Mouse (Mus musculus) frontal cortex, postnatal 36 days (tissue): Measurements from ENCODE around the gene Efemp2.
"Not testable (repeated sequence)": the region's sequence is repeated elsewhere in the genome, so short reads cannot be mapped to it uniquely, and the experiment has no call there.

ENCODE experiments used
- DNase-seq, 2 experiments: peaks; one replicate each; pipeline ENCODE4 v3.0.0; 2022; ENCODE audit warnings: low spot score in 2 of 2

Efemp2 gene

DNA sequence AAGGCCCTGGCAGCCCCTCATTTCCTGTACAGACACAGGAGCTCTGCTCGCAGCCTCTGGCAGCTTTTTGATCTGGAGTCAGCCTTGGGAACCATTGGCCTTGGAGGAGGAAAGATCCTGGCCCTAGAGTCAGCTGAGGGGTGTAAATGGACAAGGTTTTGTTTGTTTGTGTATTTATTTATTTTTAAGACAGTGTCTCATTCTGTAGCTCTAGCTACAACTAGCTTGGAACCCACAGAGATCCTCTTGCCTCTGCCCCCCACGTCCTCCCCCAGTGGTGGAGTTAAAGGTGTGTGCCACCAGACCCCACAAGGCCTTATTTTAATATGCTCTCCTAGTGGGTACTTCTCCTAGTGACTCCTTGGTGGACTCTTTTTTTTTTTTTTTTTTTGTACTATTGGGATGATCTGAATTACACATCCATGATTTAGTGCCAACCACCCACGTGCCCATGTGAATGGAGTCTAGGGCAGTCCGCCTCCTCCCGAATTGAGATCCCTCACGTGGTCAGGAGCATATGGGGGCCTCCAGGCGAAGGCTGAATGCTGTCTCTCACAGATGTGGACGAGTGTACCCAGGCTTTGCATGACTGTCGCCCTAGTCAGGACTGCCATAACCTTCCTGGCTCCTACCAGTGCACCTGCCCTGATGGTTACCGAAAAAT lies 3.4 kb downstream of the Efemp2 start:
- DNase-seq, result peak in 1 of 2 experiments; percentile 66

DNA sequence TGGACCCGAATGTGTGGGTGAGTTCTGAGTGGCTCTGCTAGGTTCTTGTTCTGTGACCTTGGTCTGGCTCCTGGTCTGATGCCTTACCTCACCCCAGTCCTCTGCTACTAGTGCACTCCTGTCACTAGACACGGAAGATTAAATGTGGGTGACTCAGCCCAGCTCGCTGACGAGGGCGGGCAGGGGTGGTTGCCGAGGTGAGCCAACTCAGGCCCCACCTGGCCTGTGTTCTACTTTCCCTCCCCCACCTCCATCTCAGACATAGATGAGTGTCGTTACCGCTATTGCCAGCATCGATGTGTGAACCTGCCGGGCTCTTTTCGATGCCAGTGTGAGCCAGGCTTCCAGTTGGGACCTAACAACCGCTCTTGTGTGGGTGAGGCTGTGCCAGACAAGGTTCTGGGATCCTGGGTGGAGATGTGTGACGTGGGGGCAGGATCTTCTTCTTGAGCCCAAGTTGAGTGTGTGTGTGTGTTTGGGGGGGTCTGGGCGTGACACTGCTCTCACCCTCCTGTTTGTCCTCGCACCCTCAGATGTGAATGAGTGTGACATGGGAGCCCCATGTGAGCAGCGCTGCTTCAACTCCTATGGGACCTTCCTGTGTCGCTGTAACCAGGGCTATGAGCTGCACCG lies 4.0 kb downstream of the Efemp2 start:
- no peak for DNase-seq

DNA sequence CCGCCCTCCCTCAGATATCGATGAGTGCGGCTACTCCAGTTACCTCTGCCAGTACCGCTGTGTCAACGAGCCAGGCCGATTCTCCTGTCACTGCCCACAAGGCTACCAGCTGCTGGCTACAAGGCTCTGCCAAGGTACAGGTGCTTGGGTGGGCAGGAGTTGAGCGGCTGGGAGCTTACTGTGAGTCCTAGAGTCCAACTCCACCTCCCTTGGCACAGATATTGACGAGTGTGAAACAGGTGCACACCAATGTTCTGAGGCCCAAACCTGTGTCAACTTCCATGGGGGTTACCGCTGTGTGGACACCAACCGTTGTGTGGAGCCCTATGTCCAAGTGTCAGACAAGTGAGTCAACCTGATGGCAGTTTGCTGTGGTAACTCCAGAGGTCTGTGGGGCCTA lies 6.3 kb downstream of the Efemp2 start:
- no peak for DNase-seq

DNA sequence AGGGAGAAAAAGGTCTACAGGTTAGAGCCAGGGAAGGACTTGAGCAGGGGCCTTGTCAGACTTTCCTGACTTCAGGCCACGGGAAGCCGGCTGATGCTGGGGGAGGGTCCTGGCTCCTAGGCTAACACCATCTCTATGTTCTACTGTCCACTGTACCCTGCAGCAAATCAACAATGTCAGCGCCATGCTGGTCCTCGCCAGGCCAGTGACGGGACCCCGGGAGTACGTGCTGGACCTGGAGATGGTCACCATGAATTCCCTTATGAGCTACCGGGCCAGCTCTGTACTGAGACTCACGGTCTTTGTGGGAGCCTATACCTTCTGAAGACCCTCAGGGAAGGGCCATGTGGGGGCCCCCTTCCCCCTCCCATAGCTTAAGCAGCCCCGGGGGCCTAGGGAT lies 7.6 kb downstream of the Efemp2 start:
- no peak for DNase-seq

DNA sequence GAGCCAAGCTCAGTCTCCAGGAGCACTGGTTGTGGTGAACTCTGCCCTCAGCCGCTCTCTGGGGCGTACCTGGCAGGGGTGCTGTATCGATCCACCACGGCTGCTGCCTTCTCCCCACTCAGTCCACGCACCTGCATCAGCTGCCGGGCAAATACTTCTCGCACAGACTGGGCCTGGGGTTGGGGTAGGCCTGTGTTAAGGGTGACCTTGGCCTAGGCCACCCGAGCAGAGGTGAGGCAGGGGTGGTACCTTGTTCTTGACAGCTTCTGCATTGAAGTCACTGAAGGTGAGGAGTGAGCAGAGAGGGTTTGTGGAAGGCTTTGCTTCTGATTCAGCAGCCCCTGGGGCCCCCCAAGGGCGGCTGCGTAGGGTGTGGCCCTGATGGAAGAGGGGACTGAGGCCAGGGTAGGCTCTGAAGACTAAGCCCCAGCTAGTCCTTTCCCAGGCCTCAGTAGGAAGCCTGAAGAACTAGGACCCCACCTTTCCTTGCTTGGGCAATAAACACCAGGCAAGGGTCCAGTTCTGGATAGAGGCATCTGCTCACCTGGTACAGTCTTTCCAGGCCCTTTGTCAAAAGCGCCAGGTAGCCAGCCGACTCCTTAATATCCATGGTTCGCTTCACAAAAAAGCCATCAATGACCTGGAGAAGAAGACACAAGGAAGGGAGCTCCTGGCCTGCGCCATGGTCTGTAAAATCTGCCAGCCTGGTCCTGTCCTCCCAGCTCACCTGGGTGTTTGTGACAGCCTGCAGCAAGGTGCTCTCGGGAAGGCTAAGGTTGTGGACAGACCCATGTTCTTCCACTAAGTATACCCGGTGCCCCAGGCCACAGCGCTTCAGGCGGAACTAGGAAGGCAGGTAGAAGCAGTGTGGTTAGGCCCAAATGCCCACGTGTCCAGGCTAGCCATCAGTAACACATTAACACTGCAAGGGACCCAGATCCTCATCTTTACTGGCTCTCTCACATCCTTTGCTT lies 9.9 kb downstream of the Efemp2 start:
- DNase-seq, result no peak

DNA sequence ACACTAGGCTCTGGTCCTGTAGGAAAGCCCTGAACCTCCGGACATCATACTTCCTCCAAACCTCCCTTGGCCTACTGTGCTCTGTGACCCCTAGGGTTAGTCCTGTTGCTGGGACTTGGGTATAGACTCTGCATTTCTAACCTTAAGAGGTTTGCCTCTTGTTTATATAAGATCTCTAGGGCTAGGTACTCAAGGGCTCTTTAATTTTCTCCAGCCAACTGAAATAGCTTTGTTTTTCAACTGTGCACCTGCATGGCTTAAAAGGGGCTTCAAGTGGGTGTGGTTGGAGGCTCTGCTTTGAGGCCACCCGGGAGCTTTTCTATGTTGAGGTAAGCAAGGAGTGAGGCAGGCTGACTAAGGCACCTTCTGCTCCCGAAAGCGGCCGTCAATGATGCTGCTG lies 10.7 kb downstream of the Efemp2 start:
- no peak for DNase-seq

DNA sequence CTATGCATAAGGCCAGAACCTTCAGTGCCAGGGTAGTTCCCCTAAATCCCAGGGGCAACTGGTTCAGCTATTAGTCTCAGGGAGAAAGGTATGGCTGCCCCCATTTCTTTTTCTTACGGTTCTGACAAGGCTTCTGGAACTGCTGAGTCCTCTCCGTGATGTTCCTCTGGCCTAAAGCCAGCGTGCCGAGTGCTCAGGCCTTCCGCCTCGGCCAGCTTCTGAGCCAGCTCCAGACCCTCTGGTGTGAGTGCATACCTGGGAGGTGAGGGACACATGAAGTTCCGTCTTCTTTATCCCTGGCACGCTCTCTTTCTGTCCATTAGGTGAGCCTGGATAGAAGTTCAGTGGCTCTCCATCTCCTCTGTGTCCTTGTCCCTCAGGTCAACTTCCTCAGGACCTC lies 11.6 kb downstream of the Efemp2 start:
- DNase-seq, result no peak

DNA sequence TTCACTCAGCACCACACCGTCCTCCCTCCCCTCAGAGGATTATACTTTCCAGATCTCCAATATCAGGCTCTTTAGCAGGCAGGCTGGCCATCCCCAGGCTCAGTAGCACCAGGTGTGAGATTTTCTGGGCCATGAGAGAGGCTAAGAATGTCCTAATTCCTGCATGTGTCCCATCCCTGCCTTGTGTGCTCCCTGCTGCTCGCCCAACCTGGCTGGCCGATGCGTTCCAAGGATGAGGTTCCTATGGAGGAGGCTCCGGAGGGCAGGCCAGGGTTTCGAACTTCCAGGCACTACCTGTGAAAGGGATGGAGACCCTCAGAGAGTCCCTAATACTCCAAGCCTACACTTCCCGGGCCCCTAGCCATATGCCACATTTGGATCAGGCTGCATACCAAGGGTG lies 12.1 kb downstream of the Efemp2 start:
- no peak for DNase-seq

DNA sequence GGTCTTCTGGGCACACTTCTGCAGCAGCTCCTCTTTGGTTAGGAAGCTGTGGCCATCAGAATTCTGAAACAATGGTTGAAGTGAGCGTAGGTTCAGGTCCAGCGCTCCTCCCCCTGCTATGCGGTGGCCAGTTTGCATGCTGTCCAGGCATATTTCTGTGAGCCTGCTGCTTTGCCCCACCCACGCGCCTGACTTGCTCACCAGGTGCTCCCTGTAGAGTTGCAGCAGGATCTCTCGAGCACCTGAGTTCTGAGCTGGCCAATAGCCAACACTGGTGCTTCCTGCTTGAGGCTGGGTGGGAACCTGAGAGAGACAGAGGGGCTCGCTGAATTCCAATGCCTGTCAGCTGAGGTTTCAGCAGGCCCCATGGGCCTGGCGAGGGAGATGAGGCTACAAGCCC lies 12.5 kb downstream of the Efemp2 start:
- no peak for DNase-seq

DNA sequence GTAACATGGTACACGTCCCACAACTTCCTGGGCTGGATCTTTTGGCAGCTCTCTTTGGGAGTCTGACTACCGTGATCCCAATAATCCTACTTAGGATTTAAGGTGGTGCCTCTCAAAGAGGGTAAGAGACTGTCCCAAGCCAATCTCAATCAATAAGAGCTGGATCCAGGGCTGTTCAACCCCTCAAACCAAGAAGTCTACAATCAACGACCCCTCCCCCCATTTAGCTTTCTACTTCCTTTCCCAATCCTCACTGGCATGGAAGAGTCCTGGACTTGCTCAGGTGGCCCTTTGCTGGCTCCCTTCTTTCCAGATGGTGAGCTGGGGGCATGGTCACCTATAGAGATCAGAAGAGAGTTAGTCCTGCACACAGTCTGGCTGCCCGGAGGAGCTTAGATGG lies 13.0 kb downstream of the Efemp2 start:
- DNase-seq, result no peak

DNA sequence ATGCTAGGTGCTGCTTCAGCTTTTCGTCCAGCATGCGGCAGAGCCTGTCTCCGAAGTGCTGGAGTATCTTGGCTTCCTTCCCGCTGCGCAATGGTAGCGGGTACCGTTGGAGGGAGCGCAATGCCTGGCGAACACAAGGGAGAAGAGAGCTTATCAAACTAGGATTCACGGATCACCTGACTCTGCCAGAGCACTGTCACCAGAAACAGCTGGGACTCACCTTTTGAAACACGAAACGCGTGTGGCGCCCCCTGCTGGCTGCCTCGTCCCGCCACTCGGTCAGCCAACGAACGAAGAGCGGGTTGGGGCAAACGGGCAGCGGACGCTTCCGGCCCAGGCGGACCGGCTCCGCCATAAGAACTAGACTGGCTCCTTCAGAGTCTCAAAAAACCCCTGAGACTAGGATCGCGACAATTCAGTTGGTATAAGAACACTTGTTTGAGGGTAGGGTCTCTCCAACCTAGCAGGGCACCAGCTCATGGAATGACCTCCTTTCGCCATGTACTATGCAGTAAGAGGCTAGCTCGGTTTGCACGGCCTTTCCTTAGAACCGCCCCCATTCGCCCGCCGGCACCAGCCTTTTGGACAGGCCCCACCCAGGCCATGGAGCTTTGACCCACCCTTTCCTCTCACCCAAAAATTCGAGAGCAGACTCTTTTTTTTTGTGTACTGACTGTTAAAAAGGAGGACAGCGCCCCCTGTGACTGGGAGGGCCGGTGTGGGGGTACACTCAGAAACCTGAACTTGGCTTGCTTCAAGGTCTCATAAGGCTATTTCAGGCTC lies 14.2 kb downstream of the Efemp2 start, which contains the start of gene Mus81:
Gene Mus81, minus strand, starts transcription at position 635 of the 783 bp plus-strand sequence.
- DNase-seq, result peak; percentile 93 to 95

DNA sequence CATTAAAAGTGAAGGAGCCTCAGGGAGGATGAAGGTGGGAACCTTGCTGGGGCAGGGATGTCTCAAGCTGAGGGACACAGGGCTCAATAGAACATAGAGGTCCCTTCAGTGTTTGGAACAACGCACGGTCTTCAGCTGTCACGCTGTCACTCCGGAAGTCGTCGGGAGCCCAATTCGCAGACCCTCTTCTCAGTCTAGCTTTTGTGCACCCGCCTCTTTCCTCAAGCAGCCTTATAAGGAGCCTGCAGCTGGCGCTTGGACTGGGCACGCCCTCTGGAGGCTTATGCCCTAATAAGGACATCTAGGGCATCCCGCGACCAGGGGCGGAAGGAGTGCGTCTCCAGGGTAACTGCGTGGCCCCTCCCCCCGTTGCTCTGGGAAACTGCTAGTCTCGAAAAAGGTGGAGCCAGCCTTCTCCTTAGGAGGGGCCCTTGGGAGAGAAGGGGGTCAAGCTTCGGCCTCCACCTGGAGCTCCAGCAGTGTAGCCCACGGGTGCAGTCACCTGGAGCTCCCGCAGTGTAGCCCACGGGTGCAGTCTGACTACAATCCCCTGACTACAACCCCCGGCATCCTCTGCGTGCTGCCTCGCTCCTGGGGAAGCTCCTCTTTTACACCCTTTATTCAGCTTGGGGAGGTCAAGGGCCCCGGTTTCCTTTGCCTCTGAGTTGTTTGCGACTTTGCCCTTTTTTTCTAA lies 15.3 kb downstream of the Efemp2 start:
- peak; percentile 96 to 98 for DNase-seq

DNA sequence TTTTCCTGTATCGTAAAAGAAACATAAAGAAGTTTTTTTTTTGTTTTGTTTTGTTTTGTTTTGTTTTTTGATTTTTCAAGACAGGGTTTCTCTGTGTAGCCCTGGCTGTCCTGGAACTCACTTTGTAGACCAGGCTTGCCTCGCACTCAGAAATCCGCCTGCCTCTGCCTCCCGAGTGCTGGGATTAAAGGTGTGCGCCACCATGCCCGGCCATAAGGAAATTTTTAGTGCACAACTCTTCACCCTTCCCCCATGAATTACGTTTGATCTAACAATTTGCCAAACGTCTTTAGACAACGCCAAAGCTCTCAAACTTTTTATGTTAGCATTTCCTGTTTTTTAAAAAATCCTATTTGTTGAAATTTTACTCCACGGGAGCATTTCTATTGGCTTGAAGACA lies 16.0 kb downstream of the Efemp2 start:
- not testable (repeated sequence) for DNase-seq

DNA sequence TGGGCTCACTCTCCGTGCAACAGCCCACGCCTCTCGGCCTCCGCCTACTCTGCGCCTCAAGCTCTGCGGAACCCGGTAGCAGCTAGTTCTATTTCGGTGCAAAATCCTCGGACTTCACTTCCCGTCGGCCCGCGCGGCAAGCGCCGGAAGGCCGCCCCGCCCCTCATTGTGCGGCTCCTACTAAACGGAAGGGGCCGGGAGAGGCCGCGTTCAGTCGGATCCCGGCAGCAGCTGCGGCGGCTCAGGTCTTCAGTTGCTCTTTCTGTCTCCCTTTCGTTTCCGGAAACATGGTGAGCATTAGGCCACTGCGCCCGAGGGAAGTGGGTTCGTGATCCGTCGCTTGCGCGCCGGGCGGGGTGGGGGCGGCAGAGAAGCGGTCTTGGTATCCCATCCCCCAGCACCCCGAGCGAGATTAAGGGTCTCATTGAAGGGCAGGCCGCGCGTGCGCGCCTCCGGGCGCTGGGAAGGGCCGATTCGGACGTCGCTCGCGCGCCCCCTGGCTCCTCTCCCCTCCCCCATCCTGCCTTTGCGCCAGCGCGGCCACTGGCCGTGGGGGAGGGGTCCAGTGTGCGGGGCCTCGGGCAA lies 16.7 kb downstream of the Efemp2 start, which contains the start of gene Cfl1:
Gene Cfl1, plus strand, starts transcription at position 143 of the 585 bp plus-strand sequence.
- DNase-seq, result peak; percentile 95 to 97

DNA sequence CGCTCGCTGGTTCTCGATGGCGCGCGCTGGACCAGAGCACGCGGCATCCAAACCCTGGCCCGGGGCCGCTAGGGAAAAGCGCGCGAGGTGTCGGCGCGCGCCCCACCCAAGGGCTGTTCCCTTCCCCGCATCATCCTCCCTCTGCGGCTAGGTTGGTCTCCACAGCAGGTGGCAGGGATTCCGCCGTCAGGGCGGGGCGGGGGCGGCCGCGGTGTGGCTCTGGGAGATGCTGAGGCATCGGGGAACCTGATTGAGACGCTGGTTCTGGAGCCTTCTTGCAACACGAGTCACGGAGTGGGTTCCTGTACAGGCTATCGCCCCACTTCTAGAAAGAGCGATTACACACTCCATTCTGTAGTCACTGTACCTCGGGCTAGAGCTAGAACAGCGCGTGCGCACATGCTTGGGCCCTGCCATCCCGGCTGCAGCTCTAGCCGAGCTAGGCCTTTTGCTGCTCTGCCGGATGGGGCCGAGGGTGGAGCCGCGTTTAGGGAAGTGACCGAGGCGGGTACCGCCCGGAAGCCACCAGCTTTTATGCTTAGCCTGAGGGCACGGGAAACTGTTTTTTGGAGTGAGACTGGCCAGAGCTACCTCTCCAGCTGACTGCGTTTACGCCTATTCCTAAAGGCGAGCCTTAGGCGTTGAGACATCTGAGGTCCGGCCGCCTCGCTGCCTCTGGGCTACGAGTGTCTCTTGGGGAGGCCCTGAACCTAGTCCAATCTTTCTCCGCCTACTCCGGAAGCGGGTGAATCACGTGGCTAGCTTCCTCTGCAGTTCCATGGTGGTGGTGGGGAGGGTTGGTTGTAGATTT lies 17.3 kb downstream of the Efemp2 start:
- DNase-seq, result peak; percentile 82 to 86

DNA sequence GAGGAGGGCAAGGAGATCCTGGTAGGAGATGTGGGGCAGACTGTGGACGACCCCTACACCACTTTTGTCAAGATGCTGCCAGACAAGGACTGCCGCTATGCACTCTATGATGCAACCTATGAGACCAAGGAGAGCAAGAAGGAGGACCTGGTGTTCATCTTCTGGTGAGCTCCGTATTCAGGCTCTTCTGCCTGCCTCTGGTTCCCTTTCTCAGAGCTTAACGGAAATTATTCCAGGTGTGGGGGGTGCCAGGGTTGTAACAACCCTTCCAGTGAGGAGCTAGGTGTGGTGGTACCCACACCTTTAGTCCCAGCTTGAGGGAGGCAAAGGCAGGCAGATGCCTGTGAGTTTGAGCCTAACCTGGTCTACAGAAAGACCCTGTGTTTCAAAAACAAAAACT lies 18.9 kb downstream of the Efemp2 start:
- DNase-seq, result no peak

DNA sequence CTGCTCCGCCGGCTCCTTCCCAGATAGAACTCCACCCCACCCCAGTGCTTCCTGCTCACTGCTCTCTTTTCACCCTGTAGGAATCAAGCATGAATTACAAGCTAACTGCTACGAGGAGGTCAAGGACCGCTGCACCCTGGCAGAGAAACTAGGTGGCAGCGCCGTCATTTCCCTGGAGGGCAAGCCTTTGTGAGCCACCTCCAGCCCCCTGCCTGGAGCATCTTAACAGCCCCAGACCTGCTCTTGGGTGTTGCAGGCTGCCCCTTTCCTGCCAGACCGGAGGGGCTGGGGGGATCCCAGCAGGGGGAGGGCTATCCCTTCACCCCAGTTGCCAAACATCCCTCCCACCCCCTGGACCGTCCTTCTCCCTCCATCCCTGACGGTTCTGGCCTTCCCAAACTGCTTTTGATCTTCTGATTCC lies 19.6 kb downstream of the Efemp2 start:
- not testable (repeated sequence) for DNase-seq

DNA sequence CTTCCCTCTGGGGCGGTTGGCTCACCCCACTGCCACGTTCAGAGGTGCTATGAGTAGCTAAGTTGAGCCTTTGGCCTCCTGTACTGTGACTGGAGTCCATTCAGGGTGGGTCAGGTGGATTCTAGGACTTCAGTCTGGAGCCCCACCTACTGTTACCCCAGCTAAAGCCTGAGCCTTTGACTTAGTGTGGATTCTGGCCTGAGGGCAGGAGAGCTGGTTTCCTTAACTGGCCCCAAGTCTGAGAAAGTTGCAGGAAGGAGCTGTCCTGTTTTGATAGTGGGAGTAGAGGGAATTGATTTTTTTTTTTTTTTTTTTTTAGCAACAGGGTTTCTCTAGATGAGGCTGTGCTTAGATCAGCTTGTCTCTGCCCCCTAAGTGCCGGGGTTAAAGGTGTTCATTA lies 20.6 kb downstream of the Efemp2 start:
- DNase-seq, result no peak

DNA sequence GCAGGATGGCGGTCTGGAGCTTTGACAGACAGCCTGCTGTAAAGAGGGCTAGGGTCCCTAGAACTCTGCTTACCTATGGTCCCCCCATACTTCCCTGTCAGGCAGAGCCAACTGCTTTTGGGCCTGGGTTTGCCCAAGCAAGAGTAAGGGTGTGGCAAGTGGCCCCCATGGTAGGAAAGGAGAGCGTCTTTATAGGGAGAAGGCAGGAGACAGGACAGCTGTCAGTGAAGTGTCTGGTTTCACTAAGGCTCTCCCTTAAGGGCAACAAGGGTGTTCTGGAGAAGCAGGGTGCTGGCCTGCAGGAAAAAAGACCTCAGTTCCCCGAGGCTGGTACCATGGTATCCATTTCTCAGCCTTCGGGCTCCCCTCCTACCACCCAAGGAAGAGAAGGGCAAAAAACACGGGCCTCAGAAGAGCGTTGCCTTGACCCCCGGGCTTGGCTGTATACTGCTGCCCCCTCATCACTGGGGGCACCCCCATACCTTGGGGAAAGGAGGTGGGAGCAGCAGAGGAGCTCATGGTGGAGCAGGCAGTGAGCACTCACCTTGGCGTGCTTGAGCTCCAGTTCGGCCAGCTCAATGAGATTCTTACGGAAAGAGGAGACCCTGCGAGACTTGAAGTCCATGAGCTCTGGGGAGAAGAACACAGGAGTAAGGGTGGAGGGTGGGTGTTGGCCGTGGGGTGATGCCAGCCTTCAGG lies 21.7 kb downstream of the Efemp2 start:
- no peak for DNase-seq
